Mouse (Mus musculus) cerebellum, postnatal 14 days (tissue): ENCODE results near the gene Abca13.
"Not testable (repeated sequence)": the region's sequence is repeated elsewhere in the genome, so short reads cannot be mapped to it uniquely, and the experiment has no call there.

ENCODE experiments used
- DNase-seq, 2 experiments: peaks; one replicate each; pipeline ENCODE4 v3.0.0; 2021; ENCODE audit warnings: mixed read lengths in 2 of 2

The Abca13 gene

DNA sequence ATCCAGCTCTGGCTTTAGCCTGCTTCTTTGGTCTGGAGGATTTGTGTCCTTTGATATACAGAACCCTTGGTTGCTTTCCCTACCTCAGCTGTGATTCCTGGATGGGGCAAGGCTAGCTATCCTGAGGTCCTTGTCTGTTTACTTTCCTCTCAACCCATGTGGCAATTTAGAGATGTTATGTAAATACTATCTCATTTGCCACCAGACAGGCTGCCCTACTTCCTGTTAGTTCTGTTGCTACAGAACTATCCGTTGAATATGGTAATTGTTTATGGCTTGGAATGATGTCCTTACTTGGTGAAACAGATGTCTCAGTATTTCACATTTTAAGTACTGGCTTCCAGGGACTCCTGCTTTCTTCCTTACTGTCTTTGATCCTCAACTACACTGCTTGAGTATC, 107.9 kb downstream of the Abca13 start:
- DNase-seq: no peak

DNA sequence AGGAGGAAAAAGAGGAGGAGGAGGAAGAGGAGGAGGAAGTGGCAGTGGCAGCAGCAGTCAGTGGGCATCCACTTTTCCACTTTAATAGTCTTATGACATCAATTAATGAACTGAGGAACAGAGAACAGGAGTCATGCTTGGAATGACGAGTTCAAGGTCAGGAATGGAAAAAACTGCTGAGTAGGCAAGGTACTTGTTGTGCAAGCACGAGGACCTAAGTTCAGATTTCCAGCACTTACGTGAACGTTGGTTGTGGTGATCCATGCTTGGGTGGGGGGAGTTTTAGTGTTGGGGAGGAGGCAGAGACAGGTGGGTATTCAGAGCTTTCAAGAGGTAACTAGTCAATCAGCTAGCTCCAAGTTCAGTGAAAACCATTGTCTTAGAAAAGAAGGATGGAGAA, 113.7 kb downstream of the Abca13 start:
- DNase-seq: no peak

- DNase-seq: no peak
Measured at GRCm38 (mm10) chr11:9316545-9316944, 124.8 kb downstream of the Abca13 start.

DNA sequence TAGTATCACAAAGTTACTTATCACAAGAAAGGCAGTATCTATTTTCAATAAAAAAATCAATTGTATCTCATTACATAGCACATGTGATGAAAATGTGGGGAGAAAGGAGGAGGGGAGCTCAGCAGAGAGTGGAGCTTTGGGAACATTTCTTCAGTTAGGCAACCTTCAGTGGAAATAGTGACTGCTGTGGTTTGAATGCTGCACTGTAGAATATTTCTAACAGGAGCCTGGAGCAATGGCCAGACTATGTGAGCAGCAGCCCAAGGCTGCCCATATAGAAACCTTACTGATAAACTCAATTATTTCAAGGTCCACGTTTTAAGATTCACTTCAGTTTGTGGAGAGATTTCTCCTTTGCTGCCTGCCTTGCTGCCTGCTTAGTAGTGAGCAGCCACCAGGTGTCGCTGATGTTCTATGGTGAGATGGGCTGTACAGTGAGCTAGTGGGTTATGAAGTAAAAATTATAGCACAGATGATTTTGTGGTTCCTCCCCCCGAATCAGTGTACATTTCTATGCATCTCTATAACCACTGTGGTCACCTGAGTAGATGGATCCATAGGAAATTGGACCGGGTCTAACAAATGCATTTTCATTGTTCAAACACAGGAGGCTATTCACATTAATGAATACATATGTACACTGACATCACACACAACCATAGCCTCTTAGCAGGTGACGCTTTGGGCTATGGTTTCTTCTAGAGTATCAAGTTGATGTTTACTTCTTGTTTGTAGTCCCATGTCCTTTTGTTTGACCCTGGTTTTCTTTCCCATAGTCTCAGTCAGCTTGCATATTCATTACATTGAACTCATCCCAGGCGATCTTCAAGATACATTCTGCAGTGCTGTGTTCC, 125.6 kb downstream of the Abca13 start:
- peak; percentile 84 to 91 for DNase-seq

- DNase-seq: no peak
Measured at GRCm38 (mm10) chr11:9338151-9338550, 146.4 kb downstream of the Abca13 start.

DNA sequence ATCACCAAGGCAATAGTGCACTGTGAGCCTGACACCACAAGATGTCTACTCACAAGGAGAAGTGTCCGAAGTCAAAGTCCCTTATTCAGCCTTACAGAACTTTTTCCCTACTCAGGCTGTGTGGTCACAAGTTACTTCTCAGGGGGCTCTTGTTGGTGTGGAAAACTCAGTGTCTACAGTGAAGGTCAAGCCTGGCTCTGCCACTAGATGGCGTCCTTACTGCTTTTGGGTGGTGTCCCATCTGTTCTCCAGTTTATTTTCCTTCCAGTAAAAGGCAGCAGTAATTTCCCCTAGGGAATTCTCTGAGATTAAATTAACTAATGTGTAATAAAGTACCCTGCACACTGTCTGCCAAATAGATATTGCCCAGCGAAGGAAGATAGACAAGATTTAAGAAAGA, 156.0 kb downstream of the Abca13 start:
- DNase-seq: peak; percentile 7 to 46

GRCm38 (mm10) chr11:9373160-9373559, 181.4 kb downstream of the Abca13 start:
- DNase-seq: peak in 1 of 2 experiments; percentile 8

DNA sequence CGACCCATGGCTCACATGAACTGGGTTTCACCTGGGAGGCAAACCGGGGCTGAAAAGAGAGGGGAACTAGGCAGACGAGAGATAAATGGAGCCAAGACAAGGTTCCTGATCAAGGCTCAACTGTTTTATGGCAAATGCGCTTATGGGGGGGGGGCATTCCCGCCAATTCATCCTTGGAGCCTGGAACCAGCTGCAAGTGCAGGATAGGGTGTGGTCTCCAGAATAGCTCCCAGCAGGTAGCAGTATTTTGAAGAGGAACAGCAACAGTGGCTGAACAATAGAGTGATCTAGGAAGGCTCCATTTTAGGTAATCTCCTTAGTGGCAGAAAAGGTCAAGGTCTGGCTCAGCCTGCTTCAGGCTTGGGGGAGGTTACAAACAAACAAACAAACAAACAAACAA, 182.7 kb downstream of the Abca13 start:
- DNase-seq: not testable (repeated sequence)

- DNase-seq: no peak
Measured at GRCm38 (mm10) chr11:9388520-9388919, 196.8 kb downstream of the Abca13 start.

- no peak for DNase-seq
Measured at GRCm38 (mm10) chr11:9416946-9417345, 225.2 kb downstream of the Abca13 start.

DNA sequence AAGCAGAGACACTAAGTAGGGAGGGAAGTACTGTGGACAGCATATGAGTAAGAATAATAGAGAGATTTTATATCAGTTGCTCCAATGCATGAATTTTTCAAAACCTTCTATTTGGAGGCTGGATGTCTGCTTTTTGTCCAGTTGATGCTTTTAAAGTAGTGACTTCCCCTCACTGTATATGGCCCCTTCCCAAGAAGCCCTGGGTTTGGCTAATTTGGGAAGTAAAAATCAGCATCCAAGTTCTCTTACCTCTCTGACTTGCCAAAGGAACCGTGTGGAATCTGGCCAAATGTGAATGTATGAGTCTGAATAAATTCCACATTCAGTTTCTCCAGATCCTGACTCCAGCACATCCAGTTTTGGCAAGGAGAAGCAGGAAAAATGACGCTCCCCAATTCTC, 228.5 kb downstream of the Abca13 start:
- no peak for DNase-seq

DNA sequence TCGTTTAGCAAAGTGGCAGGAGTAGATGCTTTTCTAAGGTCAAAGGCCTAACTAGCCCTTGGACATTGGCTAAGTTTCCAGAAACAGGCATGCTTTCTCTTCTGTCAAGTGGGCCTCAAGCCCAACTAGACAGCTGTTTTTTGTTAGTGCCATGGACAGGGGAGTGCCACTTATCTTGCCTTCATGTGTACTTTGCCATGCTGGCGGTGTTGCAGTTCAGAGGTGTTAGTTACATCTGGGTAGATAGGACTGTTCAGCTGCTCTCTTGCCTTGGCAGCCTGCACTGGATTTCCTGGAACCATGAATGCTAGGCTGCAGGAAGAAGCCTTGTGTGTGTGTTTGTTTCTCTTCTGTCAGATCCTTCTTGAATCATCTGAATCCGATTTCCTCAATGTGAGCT, 235.7 kb downstream of the Abca13 start:
- DNase-seq: no peak

- no peak for DNase-seq
Measured at GRCm38 (mm10) chr11:9432807-9433206, 241.1 kb downstream of the Abca13 start.

DNA sequence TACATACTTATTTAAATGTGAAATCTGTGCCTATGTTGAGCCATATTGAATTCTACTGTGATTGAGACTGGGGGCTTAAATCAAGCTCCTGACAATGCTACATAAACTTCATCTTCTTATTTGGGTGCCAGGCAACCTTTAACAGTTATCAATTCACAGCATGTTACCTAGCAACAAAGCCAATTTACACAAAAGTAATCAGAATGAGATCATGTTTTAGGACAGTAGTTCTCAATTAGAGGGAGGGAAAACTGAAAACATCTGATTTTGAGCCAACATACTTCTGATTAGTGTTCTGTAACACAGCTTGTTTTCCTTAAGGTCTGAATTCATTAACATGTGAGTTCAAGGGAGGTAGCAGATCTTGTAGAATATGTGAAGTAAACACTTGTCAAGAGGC, 244.9 kb downstream of the Abca13 start:
- no peak for DNase-seq

DNA sequence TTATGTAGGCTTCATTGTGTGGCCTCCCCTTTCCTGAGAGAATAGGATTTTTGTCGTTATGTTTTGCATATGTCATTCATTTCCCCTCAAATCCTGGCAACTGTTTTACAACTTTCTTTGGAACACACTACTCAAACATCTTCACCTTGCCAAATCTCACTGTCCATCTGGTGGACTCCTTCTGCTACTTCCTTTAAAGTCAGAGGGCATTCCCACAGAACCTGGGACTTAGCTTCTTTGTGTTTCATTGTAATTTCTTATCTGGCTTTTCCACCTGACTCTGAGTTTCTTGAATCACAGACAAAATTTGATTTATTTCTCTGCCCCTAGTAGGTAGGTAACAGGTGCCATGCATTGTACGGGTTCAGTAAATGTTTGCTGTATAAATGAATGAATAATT, 248.0 kb downstream of the Abca13 start:
- DNase-seq: no peak

DNA sequence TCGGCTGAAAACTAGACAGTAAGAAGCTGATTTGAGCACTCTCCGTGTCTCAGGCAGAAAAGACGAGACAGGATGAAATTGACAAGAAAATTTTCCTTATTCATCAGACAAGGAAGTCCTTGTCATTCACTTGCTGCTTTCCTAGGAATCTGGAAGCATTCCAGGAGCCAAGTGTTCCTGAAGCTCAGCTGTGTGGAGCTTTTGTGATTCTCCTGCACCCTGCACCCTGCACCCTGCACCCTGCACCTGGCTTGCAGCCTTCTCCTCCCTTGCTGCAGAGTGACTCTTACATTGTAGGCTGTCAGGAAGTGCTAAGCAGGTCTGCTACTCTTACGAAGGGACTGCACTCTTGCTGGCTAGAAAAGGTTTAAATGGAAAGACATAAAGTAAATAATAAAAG, 249.4 kb downstream of the Abca13 start:
- no peak for DNase-seq

DNA sequence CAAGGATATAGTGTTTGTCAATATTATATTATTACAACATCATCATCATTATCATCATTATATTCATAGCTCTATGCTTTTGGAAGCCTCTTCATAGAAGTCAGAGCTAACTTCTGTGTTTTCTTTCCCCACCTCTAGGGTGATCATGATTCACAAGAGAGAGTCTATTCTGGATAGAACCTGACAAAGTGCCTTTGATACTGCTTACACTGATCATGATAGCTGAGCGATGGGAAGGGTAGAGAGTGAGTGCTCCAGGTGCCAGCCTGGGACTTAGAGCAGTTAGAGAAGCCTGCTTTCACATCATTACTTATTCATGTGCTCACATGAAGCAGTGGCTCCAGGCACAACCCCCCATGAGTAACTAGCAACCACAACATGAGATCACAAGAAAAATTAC, 280.7 kb downstream of the Abca13 start:
- DNase-seq: no peak

DNA sequence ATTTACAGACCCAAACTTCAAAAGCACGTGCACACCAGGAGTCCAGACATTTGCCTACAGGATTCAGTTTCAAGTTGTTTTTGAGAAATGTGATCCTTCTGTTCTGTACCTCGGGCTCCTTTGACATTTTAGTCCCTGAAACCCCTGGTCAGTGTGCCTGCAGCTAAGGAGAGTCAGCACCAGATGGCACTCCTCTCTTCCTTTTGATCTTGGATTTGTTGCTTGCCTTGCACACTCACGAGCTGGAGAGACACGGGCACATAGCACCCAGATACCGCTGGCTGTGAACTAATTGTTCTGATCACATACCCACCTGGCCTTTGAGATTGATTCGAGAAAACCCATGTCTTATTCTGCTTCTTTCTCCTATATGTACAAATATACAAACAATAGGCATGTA, 289.8 kb downstream of the Abca13 start:
- peak; percentile 64 to 69 for DNase-seq

DNA sequence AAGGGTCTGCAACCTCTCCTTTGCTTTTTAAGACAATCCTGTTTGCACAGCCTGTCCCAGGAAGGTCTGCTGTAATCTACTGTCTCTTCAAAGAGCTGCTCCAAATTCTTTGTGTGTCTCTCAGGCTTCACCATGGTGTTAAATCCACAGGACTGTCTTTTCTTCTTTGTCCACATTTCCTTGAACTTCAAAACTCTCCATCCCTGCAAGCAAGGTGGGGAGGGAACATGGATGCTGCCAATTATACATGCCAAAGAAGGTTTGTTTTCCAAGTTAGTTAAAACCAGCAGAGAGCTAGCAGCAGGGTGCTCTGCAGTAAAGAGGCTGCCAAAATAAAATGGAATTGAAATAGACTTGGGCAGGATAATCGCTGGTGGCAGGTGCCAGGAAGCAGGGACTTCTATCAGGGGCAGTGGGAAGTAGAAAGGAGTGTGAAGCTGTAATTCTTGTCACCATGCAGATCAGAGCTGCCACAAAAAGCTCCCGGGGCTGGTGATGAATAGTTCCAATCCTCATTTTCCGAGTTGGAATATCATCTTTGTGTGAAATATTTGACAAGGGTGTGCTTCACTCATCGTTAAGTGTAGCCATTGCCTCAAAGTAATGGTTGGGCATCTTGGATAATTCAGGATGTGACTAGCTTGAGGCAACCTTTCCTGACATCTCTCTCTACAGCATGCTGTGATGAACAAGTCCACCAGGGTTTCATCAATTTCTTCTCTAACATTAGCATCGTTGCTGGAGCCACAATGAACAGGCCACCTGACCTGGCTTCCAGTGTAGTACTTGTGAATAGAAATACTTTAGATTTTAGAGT, 308.8 kb downstream of the Abca13 start:
- DNase-seq: peak; percentile 76 to 86

GRCm38 (mm10) chr11:9514966-9515365, 323.2 kb downstream of the Abca13 start:
- DNase-seq: not testable (repeated sequence)

DNA sequence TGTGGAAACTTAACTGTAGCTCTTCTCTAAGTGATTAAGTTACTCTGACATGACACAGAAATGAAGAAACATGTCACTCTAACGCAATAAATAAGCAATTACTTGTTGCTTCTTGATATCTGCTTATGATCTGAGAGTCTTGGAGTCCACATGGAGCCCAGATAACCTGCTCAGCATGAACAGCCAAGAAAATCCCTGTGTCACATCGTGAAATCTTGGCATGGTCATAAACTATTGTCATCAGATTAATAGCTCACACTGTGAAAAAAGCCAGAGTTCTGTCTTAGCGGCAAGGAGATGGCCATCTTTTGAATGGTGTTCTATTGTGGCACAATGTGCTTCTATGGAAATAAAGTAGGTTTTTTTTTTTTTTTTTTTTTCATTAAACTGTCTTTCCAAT, 336.8 kb downstream of the Abca13 start:
- no peak for DNase-seq

DNA sequence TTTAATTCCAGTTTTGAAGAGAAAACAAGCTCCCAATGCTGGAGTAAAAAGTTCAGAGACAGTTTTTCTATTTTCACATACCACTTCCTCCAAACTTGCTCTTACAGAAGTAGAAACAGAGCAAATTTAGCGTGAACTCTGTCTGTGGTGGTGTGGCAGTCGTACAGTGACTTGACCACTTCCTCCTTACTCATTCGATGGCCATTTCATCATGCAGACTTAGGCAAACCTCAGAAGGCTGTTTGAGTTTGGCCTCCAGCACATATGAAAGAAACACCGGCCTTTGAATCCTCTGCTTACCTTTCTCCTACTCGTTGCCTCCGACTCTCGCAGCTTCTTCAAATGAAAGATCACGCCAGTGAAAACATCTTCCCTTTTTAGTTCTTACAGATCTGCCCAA, 340.0 kb downstream of the Abca13 start:
- no peak for DNase-seq

- no peak for DNase-seq
Measured at GRCm38 (mm10) chr11:9533189-9533588, 341.4 kb downstream of the Abca13 start.

DNA sequence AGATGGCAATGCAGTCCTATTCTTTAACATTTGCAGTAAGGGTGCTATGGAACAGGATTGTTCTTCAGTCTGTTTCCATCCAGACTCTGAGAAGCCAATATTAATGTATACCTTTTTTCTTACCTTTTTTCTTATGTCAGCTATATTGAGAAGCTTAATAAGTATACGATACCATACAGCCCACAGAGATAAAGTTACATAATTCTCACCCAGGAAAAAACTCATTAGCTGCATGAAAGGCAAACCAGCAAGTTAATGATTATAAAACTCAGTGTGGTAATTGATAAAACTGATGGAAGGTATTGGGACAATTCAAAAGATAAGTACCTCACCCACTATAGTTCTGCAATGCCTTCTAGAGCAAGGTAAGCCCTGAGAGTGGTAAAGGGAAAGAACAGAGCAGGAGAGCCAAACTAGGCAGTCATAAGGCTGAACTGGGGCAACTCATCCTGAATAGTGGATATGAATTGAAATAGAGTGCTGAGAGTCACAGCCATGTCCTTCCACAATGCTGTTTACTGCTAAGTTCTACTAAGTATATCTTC, 342.0 kb downstream of the Abca13 start:
- no peak for DNase-seq
